Mouse (Mus musculus) ovary, postnatal 10 days (tissue): ENCODE data around the gene Psma2.

Experiments
- DNase-seq: peaks from one replicate; pipeline ENCODE4 v3.0.0; 2022; ENCODE audit warnings: low spot score

Psma2 gene

DNA sequence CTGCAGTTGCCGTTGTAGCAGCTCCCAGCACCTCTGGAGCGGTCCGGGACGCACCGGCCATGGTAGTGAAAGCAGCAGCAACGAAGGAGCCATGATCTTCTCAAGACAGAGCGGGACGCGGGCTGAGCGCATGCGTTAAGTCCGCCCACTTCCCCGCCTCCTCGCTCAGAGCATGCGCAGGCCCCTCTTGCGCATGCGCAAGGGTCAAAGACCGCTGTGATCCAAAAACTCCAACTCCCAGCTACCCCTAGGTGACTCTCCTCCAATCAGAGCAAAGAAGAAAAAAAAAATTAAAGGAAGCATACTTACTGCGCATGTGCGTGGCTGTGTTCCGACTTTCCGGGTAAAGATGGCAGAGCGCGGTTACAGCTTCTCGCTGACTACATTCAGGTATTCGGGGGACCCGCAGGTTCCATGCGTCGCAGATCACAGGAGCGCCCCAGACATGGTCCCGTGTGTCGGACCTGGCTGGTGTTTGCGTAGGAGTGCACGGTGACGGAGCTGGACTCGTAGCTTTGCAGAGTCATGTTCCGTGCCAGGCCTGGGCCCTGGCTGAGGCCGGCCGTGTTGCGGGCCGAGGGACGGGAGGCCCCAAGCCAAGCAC lies at the start of gene Psma2, which contains the start of gene Mrpl32:
Gene Psma2, plus strand, starts transcription at position 315 of the 604 bp plus-strand sequence.
Gene Mrpl32, minus strand, starts transcription at position 240 of the 604 bp plus-strand sequence.
- peak; percentile 92 for DNase-seq

DNA sequence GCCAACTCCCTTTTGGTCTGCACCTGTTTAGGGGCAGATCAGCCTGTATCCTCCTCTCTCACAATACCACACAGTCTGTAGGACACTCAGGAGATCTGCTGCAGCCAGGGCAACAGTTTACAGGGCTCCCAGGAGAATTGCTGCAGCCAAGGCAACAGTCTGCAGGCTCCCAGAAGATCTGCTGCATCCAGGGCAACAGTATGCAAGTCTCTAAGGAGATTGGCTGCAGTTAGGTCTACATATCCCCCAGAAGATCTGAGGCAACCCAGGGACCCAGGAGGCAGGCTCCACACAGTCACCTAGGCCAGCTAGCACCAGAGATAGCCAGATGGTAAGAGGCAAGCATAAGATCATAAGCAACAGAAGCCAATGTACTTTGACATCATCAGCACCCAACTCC lies 38.9 kb upstream of the Psma2 start:
- DNase-seq = no peak

DNA sequence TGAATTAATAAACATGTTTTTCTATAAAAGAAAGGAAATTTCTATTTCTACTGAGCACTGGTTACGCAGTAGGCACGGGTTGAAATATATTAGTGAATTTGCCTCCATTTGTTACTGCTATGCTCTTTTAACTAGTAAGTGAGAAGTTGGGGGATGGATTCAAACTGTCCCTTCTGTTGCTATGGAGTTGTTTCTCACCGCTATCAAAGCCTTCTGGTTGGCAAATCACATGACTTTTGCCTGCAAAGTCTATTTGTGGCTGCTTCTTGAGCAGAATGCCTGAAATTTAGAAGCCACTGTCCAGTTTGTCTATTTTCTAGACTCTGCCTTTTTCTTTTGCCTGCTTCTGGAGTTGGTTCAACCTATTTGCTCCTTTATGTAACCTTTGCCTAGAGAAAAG lies 32.6 kb upstream of the Psma2 start:
- no peak for DNase-seq

DNA sequence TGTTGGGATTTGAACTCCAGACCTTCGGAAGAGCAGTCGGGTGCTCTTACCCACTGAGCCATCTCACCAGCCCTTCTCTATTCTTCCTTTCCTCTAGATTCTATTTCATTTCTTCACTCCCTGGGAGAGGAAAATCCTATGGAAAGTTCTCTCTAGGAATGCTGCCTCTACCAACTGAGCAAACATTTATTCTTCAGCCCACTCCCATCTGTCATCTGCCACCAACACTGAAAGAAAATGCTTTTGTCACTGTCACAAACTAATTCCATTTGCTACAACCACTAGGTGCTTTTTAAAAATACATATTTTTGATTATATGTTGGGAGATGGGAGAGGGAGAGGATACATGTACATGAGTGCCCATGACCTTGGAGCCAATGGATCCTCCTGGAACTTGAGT lies 10.3 kb upstream of the Psma2 start:
- DNase-seq = no peak

DNA sequence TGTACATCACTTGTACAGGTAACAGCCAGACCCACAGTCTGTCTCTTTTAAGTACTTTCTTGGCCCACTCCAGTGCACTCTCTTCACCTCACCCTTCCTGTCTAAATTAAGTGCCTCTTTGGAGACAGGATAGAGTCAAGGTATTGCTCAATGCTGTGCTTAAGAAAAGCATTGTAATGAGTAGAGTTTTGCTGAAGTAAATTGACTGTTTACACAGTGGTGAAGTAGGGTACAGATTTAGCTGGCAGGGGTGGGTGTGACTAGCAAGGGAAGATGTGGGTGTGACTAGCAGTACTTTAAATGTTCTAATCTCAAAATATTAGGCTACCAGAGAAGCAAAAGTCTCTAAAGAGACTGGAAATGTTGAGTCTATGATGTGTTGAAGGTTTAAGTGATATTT lies 5.4 kb upstream of the Psma2 start:
- DNase-seq = no peak

DNA sequence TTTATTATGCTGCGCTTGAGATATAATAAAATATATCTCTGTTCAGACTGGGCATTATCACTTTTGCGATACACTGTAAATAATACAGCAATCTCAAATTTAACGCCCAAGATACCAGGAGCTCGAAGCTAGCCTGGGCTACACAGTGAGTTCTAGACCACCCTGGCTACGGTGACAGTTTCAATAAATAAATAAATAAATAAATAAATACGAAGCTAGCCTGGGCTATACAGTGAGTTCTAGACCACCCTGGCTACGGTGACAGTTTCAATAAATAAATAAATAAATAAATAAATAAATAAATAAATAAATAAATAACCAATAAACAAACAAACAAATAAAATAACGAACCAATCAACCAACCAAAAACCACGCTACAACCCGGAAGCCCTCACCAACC lies 577 bp upstream of the Psma2 start:
- DNase-seq = no peak

DNA sequence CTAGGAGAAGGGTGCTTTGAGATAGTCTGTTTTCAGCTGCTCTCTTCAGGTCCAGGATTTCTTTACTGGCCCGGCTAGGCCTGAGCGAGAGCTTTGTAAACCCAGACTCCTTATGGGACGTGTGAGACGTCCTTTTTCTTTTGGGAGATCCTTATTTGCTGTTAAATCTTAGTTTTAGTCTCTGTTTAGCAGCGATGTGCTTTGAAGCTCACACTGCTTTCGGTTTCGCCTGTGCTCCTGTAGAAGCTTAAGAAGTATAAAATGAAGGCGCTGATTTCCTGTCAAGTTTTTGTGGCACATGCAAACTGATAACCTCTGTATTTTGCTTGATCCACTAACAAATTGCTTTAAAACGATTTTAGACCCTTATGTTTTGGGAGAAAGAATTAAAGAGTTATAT lies 513 bp downstream of the Psma2 start:
- no peak for DNase-seq

DNA sequence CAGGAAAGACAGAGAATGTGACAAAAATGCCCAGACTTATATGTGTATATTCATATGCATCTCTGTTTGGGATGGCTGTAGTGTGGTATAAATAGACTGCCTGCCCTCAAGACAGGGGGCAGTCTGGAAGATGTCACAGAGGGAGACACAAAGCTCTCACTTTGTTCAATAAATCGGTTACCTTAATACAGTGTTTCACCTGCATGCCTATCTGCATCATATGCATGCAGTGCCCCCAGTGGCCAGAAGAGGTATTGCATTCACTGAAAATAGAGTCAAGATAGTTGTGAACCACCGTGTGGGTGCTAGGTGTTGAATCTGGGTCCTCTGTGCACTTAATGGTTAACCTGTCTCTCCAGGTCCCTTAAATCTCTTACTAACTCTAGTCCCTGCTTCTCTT lies 5.7 kb downstream of the Psma2 start:
- peak; percentile 5 for DNase-seq

DNA sequence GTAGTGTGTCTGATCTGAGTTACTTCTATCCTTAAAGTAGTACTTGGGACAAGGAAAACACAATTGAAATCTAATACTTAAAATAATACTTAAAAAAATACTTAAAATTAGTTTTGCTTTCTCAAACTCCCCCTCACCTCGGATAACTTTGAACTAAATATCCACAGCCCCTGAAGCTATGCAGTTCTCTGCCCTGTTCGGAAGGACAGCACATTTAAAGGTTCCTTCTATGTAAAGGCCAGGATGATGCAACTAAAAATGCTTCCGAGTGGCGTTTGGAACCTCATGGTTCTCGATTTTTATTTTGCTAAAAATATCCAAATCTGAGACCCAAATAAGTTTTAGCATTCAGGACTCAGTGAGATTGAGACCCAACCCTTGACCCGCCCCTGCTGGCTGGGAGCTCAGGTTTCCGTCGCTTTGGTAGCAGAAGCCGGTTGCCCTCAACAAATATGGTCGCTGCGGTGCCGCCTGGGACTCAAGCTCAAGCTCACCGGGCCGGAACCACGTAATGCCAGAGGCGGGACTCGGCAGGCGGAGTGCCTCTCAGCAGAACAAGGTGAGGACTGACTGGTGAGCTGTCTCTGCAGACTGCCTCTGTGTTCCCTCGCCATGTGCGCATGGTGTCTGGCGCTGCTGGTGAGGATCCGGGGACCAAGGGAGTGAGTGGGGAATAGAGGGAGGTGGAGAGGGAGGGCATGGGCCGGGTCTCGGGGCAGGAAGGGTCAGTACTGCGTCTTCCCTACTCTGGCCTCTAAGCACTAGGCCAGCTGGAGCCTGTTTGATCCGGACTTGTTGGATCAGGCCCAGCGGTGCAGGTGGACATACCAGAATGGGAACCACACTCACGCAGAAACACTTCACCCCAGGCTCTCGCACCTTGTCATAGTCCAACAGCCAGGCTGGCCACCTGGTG lies 16.9 kb downstream of the Psma2 start, which contains the start of gene AW209491:
Gene AW209491, plus strand, starts transcription at position 429 of the 916 bp plus-strand sequence.
- DNase-seq = peak; percentile 87

DNA sequence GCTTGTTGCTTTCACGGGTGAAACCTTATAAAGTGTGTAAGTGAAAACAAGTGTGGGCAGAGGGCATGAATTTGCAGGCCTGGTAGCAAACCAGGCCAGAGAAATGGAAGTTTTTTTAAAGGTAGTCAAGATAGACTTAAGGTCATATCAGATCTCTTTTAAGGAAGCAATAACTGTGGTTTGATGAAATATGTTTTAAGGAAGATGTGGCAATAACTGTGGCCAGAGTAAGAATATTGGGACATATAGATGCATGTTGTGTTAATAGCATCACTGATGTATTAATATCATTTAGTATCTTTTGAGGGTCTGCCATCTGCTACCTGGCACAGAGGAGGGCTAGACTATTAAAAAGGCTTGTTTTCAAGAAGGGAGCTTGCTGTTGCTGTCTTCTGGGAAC lies 27.0 kb downstream of the Psma2 start:
- no peak for DNase-seq

DNA sequence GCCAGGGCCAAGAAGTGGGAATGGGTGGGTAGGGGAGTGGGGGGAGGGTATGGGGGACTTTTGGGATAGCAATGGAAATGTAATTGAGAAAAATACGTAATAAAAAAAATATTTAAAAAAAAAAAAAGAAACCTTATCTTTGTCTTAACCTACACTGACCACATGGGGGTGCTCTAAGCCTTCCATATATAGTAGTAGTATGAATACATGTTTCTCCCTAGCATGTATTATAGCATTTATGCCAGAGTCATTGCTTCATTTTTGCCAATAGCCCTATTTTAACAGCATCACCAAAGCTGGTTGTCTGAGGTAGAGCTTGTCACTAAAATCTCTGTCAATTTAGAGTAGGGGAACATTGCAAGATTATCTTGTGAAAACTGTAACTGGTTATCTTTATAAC lies 36.3 kb downstream of the Psma2 start:
- DNase-seq = no peak

DNA sequence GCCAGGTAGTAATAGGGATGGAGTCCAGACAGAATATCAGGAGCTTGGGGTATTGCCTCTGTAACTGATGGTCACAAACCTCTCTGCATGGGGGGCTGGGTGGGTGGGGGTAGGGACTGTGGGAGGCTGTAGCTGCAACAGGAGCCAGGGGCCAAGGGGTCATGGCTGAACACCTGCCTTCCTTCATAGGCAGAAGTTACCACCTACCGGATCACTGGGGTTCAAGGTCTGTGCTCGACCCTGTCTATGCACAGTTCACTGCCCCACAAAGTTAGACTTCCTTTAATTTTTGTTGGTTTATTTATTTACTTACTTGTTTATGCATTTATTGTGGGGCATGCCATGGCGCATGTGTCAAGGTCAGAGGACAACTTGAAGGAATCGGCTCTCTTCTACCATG lies 54.1 kb downstream of the Psma2 start:
- no peak for DNase-seq

DNA sequence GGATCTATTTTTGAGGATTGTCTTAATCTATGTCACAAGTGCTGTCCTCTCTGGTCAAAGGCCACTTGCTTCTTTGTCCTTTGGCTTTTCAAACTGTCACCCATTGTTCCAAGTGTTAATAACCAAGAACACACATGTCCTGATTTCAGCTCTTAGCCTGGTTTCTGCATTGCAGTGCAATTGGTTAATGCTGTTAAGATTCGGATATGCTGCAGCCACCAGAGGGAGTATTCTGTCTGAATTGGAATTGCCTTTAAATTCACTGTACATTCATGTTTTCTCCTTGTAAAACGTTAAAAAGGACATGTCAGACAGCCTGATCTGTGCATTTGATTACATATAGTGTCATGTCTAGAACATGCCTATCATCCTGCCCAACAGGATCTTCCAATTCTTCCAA lies 57.3 kb downstream of the Psma2 start:
- DNase-seq = no peak

DNA sequence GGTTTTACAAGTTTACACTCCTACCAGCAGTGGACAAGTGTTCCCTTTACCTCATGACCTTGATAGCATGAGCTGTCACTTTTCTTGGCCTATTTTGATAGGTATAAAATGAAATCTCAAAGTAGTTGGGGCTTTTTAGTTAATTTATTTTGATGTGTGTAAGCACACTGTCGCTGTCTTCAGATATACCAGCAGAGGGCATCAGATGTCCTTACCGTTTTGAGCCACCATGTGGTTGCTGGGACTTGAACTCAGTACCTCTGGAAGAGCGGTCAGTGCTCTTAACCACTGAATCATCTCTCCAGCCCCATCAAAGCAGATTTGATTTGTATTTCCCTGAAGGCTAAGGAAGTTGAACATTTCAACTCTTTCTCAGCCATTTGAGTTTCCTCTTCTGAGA lies 75.9 kb downstream of the Psma2 start:
- DNase-seq = no peak

DNA sequence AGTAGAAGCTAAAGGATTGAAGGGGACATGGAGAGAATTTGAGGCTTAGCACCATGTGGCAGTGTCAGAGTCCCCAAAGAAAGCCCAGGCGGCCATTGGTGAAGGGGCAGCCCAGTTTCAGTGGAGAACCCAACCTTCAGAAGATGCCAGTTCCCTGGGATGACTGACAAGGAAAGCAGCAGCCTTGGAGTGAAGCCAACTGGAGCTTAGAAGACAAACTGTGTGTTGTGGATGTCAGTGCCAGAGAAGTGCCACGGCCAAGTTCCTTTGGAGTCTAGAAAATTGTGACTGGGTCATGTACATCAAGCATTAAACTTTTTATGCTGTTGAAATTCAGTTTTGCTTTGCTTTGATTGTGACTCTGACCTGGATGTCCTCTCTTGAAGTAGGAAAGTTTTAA lies 103.8 kb downstream of the Psma2 start:
- DNase-seq = no peak

DNA sequence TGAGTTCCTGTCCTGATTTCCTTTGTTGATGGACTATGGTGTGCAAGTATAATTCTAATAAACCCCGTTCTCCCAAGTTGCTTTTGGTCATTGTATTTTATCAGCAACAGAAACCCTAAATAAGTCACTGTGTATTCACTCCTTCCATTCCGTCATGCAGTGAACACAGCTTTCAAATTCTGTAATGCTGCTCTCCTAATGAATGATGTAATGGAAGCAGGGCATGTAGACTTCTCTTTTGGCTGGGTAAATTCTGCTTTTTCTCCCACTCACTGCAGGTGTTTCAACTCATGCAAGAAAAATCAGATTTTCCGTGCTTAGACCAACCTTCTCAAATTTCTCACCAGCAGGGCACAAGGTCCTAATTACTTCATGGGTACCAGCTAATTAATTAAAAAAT lies 104.7 kb downstream of the Psma2 start:
- DNase-seq = no peak
